Mouse (Mus musculus) forebrain, embryonic 15.5 days (tissue): ENCODE results near the gene Cntn1. TPM values are rescaled to one million over a fixed set of nuclear protein-coding genes. Genes with fewer than 3 reads are reported as not detected.

ENCODE experiments used
- ATAC-seq: fragments of 200-750 bp; cut with Nextera tagmentation; replicated peaks from 2 replicates; pipeline ENCODE4 v1.8.0; 2017; ENCODE audit warnings: mild to moderate bottlenecking, moderate TSS enrichment, moderate library complexity
- H3K27ac ChIP-seq: fragments of 300-500 bp; sonication (generic); replicated peaks from 2 replicates; pipeline ENCODE4 v1.5.1; 2015; ENCODE audit warnings: mild to moderate bottlenecking, inconsistent platforms
- H3K27me3 ChIP-seq: fragments of 300-500 bp; sonication (generic); 2 replicates; pipeline ENCODE4 v1.6.1; 2015; ENCODE audit warnings: inconsistent platforms
- H3K36me3 ChIP-seq: fragments of 300-500 bp; sonication (generic); 2 replicates; pipeline ENCODE4 v1.6.1; 2015; ENCODE audit warnings: mild to moderate bottlenecking, inconsistent platforms
- H3K4me1 ChIP-seq: fragments of 300-500 bp; sonication (generic); 2 replicates; pipeline ENCODE4 v1.6.1; 2015; ENCODE audit warnings: inconsistent platforms
- H3K4me2 ChIP-seq: fragments of 300-500 bp; sonication (generic); replicated peaks from 2 replicates; pipeline ENCODE4 v1.6.1; 2015; ENCODE audit warnings: mild to moderate bottlenecking, inconsistent platforms
- H3K4me3 ChIP-seq: fragments of 300-500 bp; sonication (generic); 2 replicates; pipeline ENCODE4 v1.5.1; 2015; ENCODE audit warnings: mild to moderate bottlenecking, inconsistent platforms
- H3K9ac ChIP-seq: fragments of 300-500 bp; sonication (generic); replicated peaks from 2 replicates; pipeline ENCODE4 v1.6.1; 2015; ENCODE audit warnings: mild to moderate bottlenecking, inconsistent platforms
- H3K9me3 ChIP-seq: fragments of 300-500 bp; sonication (generic); 2 replicates; pipeline ENCODE4 v1.6.1; 2016; ENCODE audit warnings: inconsistent platforms
- WGBS: fragments of 180-500 bp; shearing (Covaris S2); methylation state at CpG from one replicate; pipeline ENCODE4 v1.1.7; 2015; ENCODE audit warnings: mixed read lengths; 5-methylcytosine and 5-hydroxymethylcytosine counted together
- polyA plus RNA-seq: library from polyadenylated mRNA; unstranded; fragments of >200 nt; fragmentation: Nextera tagmentation; extraction: Ambion mirVana; gene quantifications from 2 replicates; pipeline ENCODE4 v1.2.1, GENCODE M21; 2015

Gene Cntn1
- polyA plus RNA-seq, 1 experiment from 2014 or later = 29.6 TPM

GRCm38 (mm10) chr15:92154921-92155320 is 104.0 kb downstream of the Cntn1 start:
- no peaks in the 10 kb centered on the region for H3K36me3 ChIP-seq
- H3K4me3 ChIP-seq = no peak overlapping the region
- no peak overlapping the region for H3K9ac ChIP-seq
- no peaks in the 10 kb centered on the region for H3K27me3 ChIP-seq
- H3K4me2 ChIP-seq = no peak overlapping the region
- 24% methylated on average over 2 of the region's 2 CpGs for WGBS
- no peaks in the 10 kb centered on the region for H3K4me1 ChIP-seq
- ATAC-seq = no peak
- H3K27ac ChIP-seq = no peak overlapping the region
- H3K9me3 ChIP-seq = no peaks in the 10 kb centered on the region

GRCm38 (mm10) chr15:92160855-92161162 is 109.8 kb downstream of the Cntn1 start:
- H3K9me3 ChIP-seq = no peaks in the 10 kb centered on the region
- no peak for ATAC-seq
- 33% methylated on average over 10 of the region's 10 CpGs for WGBS

GRCm38 (mm10) chr15:92161163-92162025 is 110.4 kb downstream of the Cntn1 start:
- H3K36me3 ChIP-seq = no peaks in the 10 kb centered on the region
- peak; percentile 71 for ATAC-seq
- H3K27me3 ChIP-seq = no peaks in the 10 kb centered on the region
- 24% methylated on average over 20 of the region's 20 CpGs for WGBS
- peak overlapping the region; percentile 32 for H3K9ac ChIP-seq
- peaks cover 14% of the 10 kb centered on the region for H3K4me1 ChIP-seq
- H3K9me3 ChIP-seq = no peaks in the 10 kb centered on the region
- peak overlapping the region; percentile 42 for H3K4me2 ChIP-seq
- H3K4me3 ChIP-seq = peak overlapping the region; percentile 34
- H3K27ac ChIP-seq = peak overlapping the region; percentile 39

More at GRCm38 (mm10) chr15:92160855-92161162, 109.8 kb downstream of the Cntn1 start:
- peak overlapping the region; percentile 32 for H3K9ac ChIP-seq
- H3K36me3 ChIP-seq = no peaks in the 10 kb centered on the region
- H3K27ac ChIP-seq = peak overlapping the region; percentile 39
- peaks cover 14% of the 10 kb centered on the region for H3K4me1 ChIP-seq
- peak overlapping the region; percentile 34 for H3K4me3 ChIP-seq
- peak overlapping the region; percentile 42 for H3K4me2 ChIP-seq
- H3K27me3 ChIP-seq = no peaks in the 10 kb centered on the region

DNA sequence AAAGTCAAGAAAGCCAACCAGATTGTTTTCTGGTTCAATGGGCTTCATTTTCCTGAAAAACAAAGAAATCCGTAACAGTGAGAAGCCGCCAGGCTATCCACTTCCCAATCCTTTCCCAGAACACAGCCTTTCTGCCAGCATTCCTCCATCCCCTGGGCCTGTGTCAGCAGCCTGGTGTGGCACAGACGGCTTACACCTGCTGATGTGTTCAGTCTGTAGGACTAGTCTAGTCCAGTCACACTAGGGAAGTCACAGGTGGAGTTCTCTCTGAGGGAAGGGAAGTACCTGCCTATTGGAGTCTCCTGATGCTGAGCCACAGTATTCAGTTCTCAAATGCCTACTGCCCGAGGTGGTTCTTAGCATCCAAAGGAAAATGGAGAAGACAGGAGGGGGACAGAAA is 111.9 kb downstream of the Cntn1 start:
- H3K9me3 ChIP-seq = no peaks in the 10 kb centered on the region
- no peak overlapping the region for H3K9ac ChIP-seq
- H3K4me1 ChIP-seq = peaks cover 14% of the 10 kb centered on the region
- no peak overlapping the region for H3K27ac ChIP-seq
- no peaks in the 10 kb centered on the region for H3K27me3 ChIP-seq
- H3K4me2 ChIP-seq = no peak overlapping the region
- no peaks in the 10 kb centered on the region for H3K36me3 ChIP-seq
- ATAC-seq = no peak
- 58% methylated on average over 4 of the region's 4 CpGs for WGBS
- H3K4me3 ChIP-seq = no peak overlapping the region

DNA sequence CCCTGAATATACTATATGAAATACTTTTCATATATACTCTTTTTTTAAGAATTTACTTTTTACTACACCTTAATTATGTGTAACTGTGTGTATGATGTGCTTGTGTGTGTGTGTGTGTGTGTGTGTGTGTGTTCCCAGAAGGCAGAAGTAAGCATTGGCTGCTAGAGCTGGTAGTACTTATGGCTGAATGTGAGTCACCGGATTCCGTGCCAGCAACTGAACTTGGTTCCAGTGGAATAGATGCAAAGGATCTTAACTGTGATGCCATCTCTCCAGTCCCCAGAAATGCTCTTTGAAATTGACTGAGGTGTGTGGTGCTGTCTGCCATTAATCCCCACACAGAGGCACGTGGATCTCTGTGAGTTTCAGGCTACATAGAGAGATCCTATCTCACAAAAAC is 113.2 kb downstream of the Cntn1 start:
- 71% methylated on average over 3 of the region's 3 CpGs for WGBS
- H3K4me2 ChIP-seq = no peak overlapping the region

GRCm38 (mm10) chr15:92166266-92166665 is 115.3 kb downstream of the Cntn1 start:
- no peaks in the 10 kb centered on the region for H3K9me3 ChIP-seq
- peaks cover 7% of the 10 kb centered on the region; the same call in 1 of the 2 replicates for H3K4me1 ChIP-seq
- no peaks in the 10 kb centered on the region for H3K27me3 ChIP-seq
- no peak for ATAC-seq
- no peak overlapping the region for H3K9ac ChIP-seq
- no peak overlapping the region for H3K27ac ChIP-seq
- H3K4me3 ChIP-seq = no peak overlapping the region
- H3K4me2 ChIP-seq = no peak overlapping the region
- 72% methylated on average over 5 of the region's 5 CpGs for WGBS
- H3K36me3 ChIP-seq = no peaks in the 10 kb centered on the region

More for the DNA sequence above, 113.2 kb downstream of the Cntn1 start:
- H3K27ac ChIP-seq = no peak overlapping the region
- H3K4me1 ChIP-seq = peaks cover 14% of the 10 kb centered on the region
- no peak overlapping the region for H3K9ac ChIP-seq
- no peaks in the 10 kb centered on the region for H3K27me3 ChIP-seq
- H3K4me3 ChIP-seq = no peak overlapping the region
- ATAC-seq = no peak
- no peaks in the 10 kb centered on the region for H3K36me3 ChIP-seq
- H3K9me3 ChIP-seq = no peaks in the 10 kb centered on the region

- H3K4me1 ChIP-seq = no peaks in the 10 kb centered on the region
- H3K4me2 ChIP-seq = no peak overlapping the region
- 75% methylated on average over 2 of the region's 2 CpGs for WGBS
- no peak overlapping the region for H3K27ac ChIP-seq
- no peaks in the 10 kb centered on the region for H3K36me3 ChIP-seq
- H3K27me3 ChIP-seq = no peaks in the 10 kb centered on the region
- ATAC-seq = no peak
- no peak overlapping the region for H3K9ac ChIP-seq
- no peaks in the 10 kb centered on the region for H3K9me3 ChIP-seq
- H3K4me3 ChIP-seq = no peak overlapping the region
Measured at GRCm38 (mm10) chr15:92175739-92176138, 124.8 kb downstream of the Cntn1 start.

DNA sequence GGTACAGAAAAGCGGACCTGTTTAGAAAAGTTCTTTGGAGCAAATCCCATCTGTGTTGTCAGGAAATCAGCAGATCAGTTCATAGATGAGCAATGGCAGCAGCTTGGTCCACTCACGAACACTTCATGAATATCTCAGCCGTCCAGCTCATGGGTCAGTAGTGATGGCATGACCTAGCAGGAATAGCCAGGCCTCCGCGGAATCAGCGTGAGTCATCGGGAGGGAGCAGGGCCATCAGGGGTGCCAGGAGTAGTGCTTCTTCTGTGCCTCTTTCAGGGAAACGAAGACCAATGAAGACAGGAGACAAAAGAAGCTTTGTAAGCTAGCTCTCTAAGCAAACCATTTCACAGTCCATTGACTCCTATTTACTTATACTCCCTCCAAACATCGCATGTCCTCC is 126.4 kb downstream of the Cntn1 start:
- no peak overlapping the region for H3K27ac ChIP-seq
- 58% methylated on average over 9 of the region's 9 CpGs for WGBS
- ATAC-seq = no peak

GRCm38 (mm10) chr15:92185484-92185883 is 134.5 kb downstream of the Cntn1 start:
- WGBS = 92% methylated on average over 2 of the region's 2 CpGs
- ATAC-seq = no peak
- Histone ChIP-seq H3K4me3 (no peak overlapping the region), H3K4me1 (no peaks in the 10 kb centered on the region), H3K9me3 (no peaks in the 10 kb centered on the region), H3K27ac (no peak overlapping the region), H3K4me2 (no peak overlapping the region), H3K27me3 (no peaks in the 10 kb centered on the region), H3K36me3 (no peaks in the 10 kb centered on the region), H3K9ac (no peak overlapping the region)

More for the DNA sequence above, 126.4 kb downstream of the Cntn1 start:
- Histone ChIP-seq H3K4me1 (no peaks in the 10 kb centered on the region), H3K36me3 (no peaks in the 10 kb centered on the region), H3K4me2 (no peak overlapping the region), H3K27me3 (no peaks in the 10 kb centered on the region), H3K9ac (no peak overlapping the region), H3K4me3 (no peak overlapping the region), H3K9me3 (no peaks in the 10 kb centered on the region)

DNA sequence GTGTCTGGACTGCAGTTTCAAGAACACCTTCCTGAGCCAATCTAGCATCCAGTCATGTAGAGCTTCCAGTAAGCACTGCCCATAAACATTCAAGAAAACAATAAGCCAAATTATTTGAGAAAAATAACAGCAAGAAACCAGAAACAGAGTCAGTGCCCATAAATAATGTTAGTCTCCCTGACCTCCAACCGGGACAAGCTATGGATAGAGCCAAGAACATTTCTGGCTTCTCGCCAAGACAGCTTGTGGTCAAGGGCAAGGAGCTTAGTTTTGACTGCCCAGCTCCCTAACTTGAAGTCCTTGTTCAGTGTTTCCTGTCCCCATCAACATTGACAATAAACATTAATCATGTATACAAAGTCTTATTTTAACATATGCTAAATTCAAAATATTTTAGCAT is 139.0 kb downstream of the Cntn1 start:
- Histone ChIP-seq H3K9me3 (no peaks in the 10 kb centered on the region), H3K4me2 (no peak overlapping the region), H3K4me3 (no peak overlapping the region), H3K9ac (no peak overlapping the region), H3K36me3 (no peaks in the 10 kb centered on the region), H3K27ac (no peak overlapping the region), H3K27me3 (no peaks in the 10 kb centered on the region), H3K4me1 (no peaks in the 10 kb centered on the region)
- no peak for ATAC-seq
- 70% methylated on average over 2 of the region's 2 CpGs for WGBS

- WGBS = 70% methylated on average over 6 of the region's 6 CpGs
- no peak overlapping the region for H3K27ac ChIP-seq
- no peaks in the 10 kb centered on the region for H3K27me3 ChIP-seq
Measured at GRCm38 (mm10) chr15:92200326-92200985, 149.5 kb downstream of the Cntn1 start.

DNA sequence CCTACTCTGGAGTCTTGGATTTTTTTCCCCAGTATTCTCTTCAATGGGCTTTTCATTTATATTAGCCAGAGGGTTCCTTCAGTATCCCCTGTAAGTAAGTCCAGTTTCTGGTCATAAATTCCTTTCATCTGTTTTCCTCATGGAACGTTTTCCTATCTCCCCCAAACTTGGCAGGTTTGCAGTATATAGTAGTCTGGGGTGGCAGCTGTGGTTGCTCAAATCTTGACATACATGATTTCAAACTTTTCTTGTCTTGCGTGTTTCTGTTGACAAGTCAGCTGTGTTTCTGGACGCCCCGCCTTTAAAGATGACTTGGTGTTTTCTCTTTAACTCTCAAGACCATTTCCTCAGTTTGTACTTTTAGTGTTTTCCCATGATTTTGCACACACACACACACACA is 155.7 kb downstream of the Cntn1 start:
- Histone ChIP-seq H3K4me1 (no peaks in the 10 kb centered on the region), H3K9ac (no peak overlapping the region), H3K9me3 (no peaks in the 10 kb centered on the region), H3K4me3 (no peak overlapping the region), H3K4me2 (no peak overlapping the region), H3K27ac (no peak overlapping the region), H3K27me3 (no peaks in the 10 kb centered on the region), H3K36me3 (no peaks in the 10 kb centered on the region)
- WGBS = 86% methylated on average over 4 of the region's 4 CpGs
- ATAC-seq = no peak

More at GRCm38 (mm10) chr15:92200326-92200985, 149.5 kb downstream of the Cntn1 start:
- no peaks in the 10 kb centered on the region for H3K9me3 ChIP-seq
- no peak overlapping the region for H3K4me2 ChIP-seq
- ATAC-seq = no peak
- no peak overlapping the region for H3K4me3 ChIP-seq
- no peaks in the 10 kb centered on the region for H3K36me3 ChIP-seq
- H3K4me1 ChIP-seq = no peaks in the 10 kb centered on the region
- no peak overlapping the region for H3K9ac ChIP-seq
